Mouse (Mus musculus) left cerebral cortex, adult 9 months (tissue): ENCODE results near the gene Ccser1.
"Not testable (repeated sequence)": the region's sequence is repeated elsewhere in the genome, so short reads cannot be mapped to it uniquely, and the experiment has no call there.

Experiments used
- DNase-seq, 2 experiments: peaks; one replicate each; pipeline ENCODE4 v3.0.0; 2022; ENCODE audit warnings: low spot score in 2 of 2

Ccser1 gene

GRCm38 (mm10) chr6:61225302-61225701, 45.2 kb downstream of the Ccser1 start:
- DNase-seq: no peak

- no peak for DNase-seq
Observed at GRCm38 (mm10) chr6:61230058-61230718, 50.1 kb downstream of the Ccser1 start.

- DNase-seq: no peak
Observed at GRCm38 (mm10) chr6:61233060-61233459, 52.9 kb downstream of the Ccser1 start.

- no peak for DNase-seq
Observed at GRCm38 (mm10) chr6:61233548-61234187, 53.5 kb downstream of the Ccser1 start.

- no peak for DNase-seq
Observed at GRCm38 (mm10) chr6:61240618-61241017, 60.5 kb downstream of the Ccser1 start.

- no peak for DNase-seq
Observed at GRCm38 (mm10) chr6:61242556-61242955, 62.4 kb downstream of the Ccser1 start.

- no peak for DNase-seq
Observed at GRCm38 (mm10) chr6:61246523-61246922, 66.4 kb downstream of the Ccser1 start.

GRCm38 (mm10) chr6:61247842-61248472, 67.8 kb downstream of the Ccser1 start:
- DNase-seq: no peak

GRCm38 (mm10) chr6:61248700-61249099, 68.6 kb downstream of the Ccser1 start:
- DNase-seq: no peak

- no peak for DNase-seq
Observed at GRCm38 (mm10) chr6:61251232-61251631, 71.1 kb downstream of the Ccser1 start.

- no peak for DNase-seq
Observed at GRCm38 (mm10) chr6:61252912-61253311, 72.8 kb downstream of the Ccser1 start.

GRCm38 (mm10) chr6:61255874-61256273, 75.8 kb downstream of the Ccser1 start:
- not testable (repeated sequence) for DNase-seq

- DNase-seq: no peak
Observed at GRCm38 (mm10) chr6:61258847-61259634, 78.9 kb downstream of the Ccser1 start.

- DNase-seq: no peak
Observed at GRCm38 (mm10) chr6:61261381-61261780, 81.3 kb downstream of the Ccser1 start.

GRCm38 (mm10) chr6:61262448-61262847, 82.3 kb downstream of the Ccser1 start:
- no peak for DNase-seq

- no peak for DNase-seq
Observed at GRCm38 (mm10) chr6:61263291-61263690, 83.2 kb downstream of the Ccser1 start.

- DNase-seq: no peak
Observed at GRCm38 (mm10) chr6:61271033-61271432, 90.9 kb downstream of the Ccser1 start.

GRCm38 (mm10) chr6:61273430-61273829, 93.3 kb downstream of the Ccser1 start:
- no peak for DNase-seq

GRCm38 (mm10) chr6:61279506-61279905, 99.4 kb downstream of the Ccser1 start:
- no peak for DNase-seq

- no peak for DNase-seq
Observed at GRCm38 (mm10) chr6:61292927-61293326, 112.8 kb downstream of the Ccser1 start.

GRCm38 (mm10) chr6:61295535-61295934, 115.4 kb downstream of the Ccser1 start:
- DNase-seq: no peak
